Mouse (Mus musculus) kidney, adult 18-20 months (tissue): ENCODE measurements around the gene Sp7.

Experiments used
- DNase-seq: peaks from one replicate; pipeline ENCODE4 v3.0.0; 2021

Sp7 gene

GRCm38 (mm10) chr15:102386640-102387039 is 19.7 kb upstream of the Sp7 start:
- DNase-seq: no peak

DNA sequence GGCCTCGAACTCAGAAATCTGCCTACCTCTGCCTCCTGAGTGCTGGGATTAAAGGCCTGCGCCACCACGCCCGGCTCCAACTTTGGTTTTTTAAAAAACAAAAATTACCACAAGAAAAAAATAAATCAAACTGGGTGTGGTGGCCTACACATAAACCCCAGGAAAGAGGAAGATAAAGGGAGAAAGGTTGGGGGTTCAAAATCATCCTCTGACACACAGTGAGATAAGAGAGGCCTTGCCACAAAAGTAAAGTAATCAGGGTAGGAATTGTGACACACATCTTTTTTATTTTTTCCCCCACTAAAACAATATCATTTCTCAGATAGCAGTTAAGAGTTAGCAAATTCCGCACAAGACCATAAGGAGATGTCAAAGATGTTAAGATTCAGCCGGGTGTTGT is 16.7 kb upstream of the Sp7 start:
- DNase-seq: no peak

DNA sequence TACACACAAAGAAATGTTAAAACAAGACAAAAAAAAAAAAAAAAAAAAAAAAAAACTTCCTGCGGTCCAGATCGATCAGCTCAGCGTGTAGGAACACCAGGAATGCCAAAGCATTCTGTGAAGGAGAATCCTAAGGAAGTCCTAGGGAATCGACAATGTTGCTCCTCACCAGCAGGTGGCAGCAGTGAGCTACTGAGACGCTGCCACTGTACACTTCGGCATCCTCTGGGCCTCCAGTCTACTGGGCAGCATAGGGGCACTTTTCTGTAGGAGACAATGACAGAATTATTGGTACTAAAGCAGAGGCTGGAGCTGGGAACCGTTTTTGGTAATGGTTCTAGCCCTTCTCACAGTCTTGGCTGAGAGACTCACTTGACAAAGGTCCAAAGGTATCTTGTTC is 14.6 kb upstream of the Sp7 start:
- DNase-seq: peak; percentile 90

- DNase-seq: peak; percentile 66
Observed at GRCm38 (mm10) chr15:102377810-102378262, 10.9 kb upstream of the Sp7 start.

DNA sequence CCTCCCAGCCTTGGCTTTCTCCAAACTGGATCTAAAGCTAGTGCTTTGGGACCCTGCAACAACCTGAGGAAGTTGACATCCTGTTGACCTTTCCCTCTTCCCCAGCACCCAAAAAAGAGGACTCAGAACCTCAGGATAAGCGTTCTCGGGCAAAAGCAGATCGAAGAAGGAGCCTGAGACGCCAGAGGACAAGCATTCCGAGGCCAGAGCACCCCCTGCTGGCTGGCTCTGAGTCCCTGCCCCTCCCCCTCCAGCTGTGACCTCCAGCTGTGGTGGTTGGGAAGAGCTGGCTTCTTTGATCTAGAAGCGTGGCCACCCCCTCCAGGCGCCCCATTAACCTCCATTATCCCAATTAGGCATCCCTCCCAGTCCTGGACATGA is 10.2 kb upstream of the Sp7 start:
- DNase-seq: peak; percentile 92

GRCm38 (mm10) chr15:102376453-102377162 is 9.6 kb upstream of the Sp7 start:
- no peak for DNase-seq

GRCm38 (mm10) chr15:102370727-102371126 is 3.7 kb upstream of the Sp7 start:
- no peak for DNase-seq

DNA sequence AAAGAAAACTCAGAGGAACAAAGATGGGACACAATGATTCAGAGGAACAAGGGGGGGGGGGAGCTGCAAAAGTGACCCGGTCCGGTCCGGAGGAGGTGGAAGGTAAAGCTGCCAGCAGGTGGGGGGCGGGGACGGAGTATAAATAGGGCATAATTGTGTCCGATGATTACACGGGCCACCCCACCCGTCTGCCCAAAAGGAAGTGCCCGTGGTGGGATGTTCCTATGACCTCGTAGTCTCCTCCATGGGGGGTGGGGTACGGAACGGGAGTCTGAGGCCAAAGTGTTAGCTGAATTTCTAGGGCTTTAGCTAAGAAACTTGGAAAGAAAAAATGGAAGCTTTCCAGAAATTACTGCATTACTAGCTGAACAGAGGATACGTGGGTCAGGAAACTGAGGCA is 3.0 kb upstream of the Sp7 start:
- no peak for DNase-seq

DNA sequence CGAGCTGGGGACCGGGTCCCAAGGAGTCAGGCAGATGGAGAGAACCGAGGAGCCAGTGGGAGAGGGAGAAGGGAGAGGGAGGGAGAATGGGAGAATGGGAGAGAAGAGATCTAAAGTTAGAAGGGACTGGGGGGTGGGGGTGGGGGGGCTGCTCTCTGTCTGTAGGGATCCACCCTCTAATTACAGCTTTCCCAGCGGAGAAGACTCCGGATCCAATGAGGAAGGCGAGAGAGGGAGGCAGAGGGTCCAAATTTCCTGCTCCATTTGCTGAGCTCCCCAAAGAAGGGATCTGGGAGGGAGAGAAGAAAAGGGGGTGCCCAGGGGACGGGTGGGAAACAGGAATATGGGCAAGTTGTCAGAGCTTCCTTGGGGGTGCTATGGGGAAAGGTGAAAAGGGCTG is 744 bp downstream of the Sp7 start:
- no peak for DNase-seq

DNA sequence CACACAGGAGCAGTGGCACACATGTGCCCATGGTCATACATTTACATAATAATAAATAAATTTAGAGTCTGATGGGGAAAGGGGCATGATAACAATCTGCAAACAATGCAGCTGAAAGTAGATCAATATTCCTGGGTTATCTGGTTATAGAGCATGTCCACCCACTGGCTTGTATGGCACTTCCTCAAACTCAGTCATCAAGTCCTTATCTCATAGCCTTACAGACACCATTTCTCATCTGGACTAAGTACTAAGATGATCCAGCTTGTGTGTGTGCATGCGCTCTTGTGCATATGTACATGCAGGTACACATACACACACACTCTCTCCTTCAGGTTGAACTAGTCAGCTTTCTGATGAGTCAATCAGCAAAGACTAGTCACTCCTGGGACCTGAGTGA is 2.3 kb downstream of the Sp7 start:
- DNase-seq: no peak

GRCm38 (mm10) chr15:102362648-102363047 is 4.3 kb downstream of the Sp7 start:
- DNase-seq: no peak

GRCm38 (mm10) chr15:102358834-102359233 is 8.1 kb downstream of the Sp7 start:
- DNase-seq: no peak

GRCm38 (mm10) chr15:102358126-102358525 is 8.9 kb downstream of the Sp7 start:
- DNase-seq: no peak

- no peak for DNase-seq
Observed at GRCm38 (mm10) chr15:102356501-102357325, 10.3 kb downstream of the Sp7 start.

DNA sequence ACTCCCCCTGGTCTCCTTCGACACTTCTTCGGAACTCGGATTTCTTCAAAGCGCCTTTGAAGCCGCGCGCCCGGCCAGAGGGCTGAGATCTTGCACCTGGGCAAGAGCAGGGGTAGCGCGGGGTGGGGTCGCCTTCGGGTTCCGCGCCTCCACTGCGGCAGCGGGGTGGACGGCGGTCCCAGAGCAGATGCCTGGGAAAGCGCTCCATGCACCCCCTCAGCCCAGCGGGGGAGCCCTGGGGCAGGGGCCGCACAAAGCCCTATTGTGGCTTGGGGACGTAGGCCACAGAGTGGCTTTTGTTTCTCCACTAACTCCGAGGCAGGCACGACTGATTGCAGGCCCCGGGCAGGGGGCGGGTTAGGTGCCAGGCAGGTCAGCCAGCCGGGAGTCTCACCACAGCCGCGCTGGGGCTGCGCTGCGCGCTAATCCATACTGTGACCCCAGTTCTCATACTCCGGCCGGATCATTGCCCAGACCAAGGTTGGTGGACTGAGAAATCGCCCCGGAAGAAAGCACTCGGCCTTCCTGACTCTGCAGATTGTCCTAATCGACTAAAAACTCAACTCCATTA is 11.0 kb downstream of the Sp7 start:
- peak; percentile 57 for DNase-seq

DNA sequence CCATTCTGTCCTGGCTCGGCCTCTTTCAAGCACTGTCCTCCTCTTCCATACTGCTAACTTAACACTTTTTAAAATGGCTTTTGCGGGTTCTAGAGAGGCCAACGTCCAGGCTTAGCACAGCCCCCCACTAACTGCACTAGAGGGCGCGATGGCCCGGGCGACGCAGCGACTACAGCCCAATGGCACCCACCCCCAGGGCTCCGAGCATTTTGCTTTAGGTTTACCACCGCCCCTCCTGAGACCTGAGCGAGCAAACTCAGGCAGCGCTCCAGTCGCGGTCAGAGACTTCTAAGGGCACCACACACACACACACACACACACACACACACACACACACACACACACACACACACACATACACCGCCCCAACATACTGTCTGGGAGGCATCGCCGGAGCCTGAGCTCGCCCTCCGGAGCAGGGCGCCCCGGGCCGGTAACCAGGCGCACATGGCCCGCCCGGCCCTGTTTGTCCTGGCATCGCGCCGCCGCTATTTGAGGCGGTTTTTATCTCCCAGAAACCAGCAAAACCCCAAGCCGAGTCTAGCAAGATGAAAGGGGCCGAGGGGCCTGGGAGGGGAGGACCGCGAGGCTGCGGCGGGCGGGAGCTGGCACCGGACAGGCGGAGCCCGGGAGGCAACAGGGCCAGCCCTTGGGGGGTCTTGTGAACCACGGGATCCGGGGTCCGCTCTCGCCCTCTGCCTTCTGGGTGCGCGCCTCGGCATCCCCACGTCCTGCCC is 11.7 kb downstream of the Sp7 start:
- peak; percentile 67 for DNase-seq

DNA sequence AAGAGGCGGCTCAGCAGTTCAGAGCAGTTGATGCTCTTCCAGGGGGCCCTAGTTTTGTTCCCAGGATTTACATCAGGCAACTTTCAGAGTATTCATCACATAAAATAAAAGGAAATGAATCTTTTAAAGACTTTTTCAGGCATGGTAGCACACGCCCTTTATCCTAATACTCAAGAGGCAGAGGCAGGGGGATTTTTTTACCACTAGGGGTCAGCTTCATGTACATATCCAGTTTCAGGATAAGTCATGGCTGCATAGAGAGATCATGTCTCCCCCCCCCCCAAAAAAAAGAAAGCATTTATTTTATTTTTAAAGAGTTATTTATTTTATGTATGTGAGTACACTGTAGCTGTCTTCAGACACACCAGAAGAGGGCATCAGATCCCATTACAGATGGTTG is 13.0 kb downstream of the Sp7 start:
- DNase-seq: no peak

DNA sequence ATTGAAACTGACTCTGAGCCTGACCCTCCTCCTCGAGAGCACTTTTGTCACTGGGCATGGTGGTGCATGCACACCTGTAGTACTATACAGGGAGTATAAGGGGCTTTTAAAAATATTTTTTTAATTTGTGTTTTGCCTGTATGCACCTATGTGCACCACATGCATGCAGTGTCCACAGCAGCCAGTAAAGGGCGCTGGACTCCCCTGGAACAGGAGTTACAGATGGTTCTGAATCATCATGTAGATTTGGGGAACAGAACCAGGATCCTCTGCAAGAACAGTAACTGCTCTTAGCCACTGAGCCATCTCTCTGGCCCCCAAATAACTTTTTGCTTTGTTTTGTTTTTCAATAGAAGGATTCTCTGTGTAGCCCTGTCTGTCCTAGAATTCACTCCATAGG is 14.8 kb downstream of the Sp7 start:
- DNase-seq: no peak

GRCm38 (mm10) chr15:102350942-102351291 is 16.1 kb downstream of the Sp7 start:
- no peak for DNase-seq

- DNase-seq: peak; percentile 94
Observed at GRCm38 (mm10) chr15:102350138-102350941, 16.6 kb downstream of the Sp7 start, which contains the start of gene Aaas. Gene Aaas (minus strand): TSS chr15:102350771.

DNA sequence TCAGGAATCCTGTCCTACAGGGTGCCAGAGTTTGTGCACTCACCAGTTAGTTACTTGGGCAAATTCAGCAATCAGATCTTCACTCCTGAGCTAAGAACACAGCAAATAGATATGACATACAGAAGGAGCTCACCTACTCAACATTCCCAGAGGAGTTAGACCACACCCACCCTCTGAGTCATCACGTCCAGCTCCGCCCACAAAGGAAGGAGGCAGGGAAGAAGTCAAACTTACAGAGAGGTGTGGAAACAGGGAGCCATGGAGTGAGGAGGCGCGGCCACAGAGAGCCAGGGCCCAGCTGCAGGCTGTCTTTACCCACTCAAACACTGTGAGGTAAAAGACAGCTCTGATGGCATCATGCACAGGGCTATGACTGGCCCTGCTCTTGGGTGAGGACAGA is 20.5 kb downstream of the Sp7 start:
- no peak for DNase-seq

- no peak for DNase-seq
Observed at GRCm38 (mm10) chr15:102344490-102344889, 22.5 kb downstream of the Sp7 start.
